Comparison of ENCODE assay signal across 14 mouse cellular contexts in genomic region chr16:57455573-57455972, GRCm38 (mm10).
"Had no signal": no experiment of that assay in that cellular context is flagged by ENCODE, and none has a peak within 500 bp of the region (broad histone marks: within the 10 kb centered on the region; RNA-seq: fewer than 3 reads in every experiment).

No protein-coding gene starts in this region.

- DNase-seq: kidney, adult 18-20 months; kidney, postnatal 14 days; liver; liver, embryonic 13.5 days; liver, postnatal 0 days; lung, postnatal 14 days; right cerebral cortex, adult 18-20 months; right cerebral cortex, postnatal 25 days; thymus, postnatal 36 days had no signal

- ATAC-seq: liver, postnatal 0 days; midbrain, embryonic 16.5 days had no signal

- H3K27me3 ChIP-seq: kidney, embryonic 15.5 days; liver, embryonic 13.5 days; lung, embryonic 15.5 days; midbrain, embryonic 12.5 days; neural tube, embryonic 15.5 days had no signal
